In the genomic region with DNA sequence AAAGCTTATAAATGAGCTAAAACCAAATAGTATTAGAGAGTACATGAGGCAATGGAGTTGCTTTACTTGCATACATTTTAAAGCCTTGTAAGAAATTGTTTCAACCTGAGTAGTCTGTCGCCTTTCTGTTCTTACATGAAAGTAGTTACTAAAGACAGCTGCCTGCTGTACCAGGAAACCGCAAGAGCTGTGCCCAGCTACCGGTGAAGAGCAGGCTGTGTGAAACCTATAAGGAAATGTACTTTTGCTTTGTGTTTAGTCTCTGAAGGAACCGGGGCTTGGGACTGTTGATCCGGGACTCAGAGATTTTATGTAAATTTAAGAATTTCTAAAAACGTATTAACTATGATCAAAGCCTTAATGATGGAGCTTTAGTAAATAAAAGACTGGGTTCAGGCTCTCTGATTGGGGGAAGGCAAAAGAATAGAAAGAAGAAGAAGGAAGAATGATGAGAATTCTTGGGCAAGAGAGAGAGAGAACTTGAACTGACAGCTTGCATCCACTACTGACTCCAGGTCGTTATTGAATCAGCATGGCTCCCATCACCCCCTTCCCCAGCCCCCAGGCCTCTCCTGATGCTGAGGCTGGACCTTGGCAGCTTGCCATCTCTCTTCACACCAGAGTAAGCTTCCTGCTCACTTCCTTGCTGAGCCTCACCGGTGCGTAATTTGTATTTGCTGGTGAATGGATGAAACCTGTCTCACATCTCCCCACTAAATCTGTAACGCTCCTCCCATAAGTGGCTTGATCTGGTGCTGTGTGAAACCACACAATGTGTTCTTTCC, we compare ENCODE assay signal across 13 mouse cellular contexts. TPM values are rescaled to one million over a fixed set of nuclear protein-coding genes. Genes with fewer than 3 reads are reported as not detected.
DNase-seq lines count a peak whose midpoint lies in the region; ATAC-seq and TF ChIP-seq lines count a peak whose summit lies in the region.
"Had no signal": no experiment of that assay in that cellular context is flagged by ENCODE, and none has a peak within 500 bp of the region (broad histone marks: within the 10 kb centered on the region; RNA-seq: fewer than 3 reads in every experiment).

No protein-coding gene starts in this region.

- no peak for TF ChIP-seq CTCF in lung, embryonic 14.5 days (IDR thresholded peaks at IDR 0.05; ENCODE audit: low read depth)

- H3K36me3 ChIP-seq in lung, embryonic 14.5 days (ENCODE audit: insufficient read depth), result no peaks in the 10 kb centered on the region
- H3K36me3 ChIP-seq in hindbrain, embryonic 16.5 days (ENCODE audit: control insufficient read depth, insufficient read depth, low read length), result no peaks in the 10 kb centered on the region
- H3K36me3 ChIP-seq: embryonic facial prominence, embryonic 15.5 days; liver, embryonic 15.5 days; neural tube, embryonic 13.5 days had no signal

- no peak overlapping the region for H3K27ac ChIP-seq in lung, embryonic 14.5 days (ENCODE audit: low read depth)
- H3K27ac ChIP-seq in hindbrain, embryonic 16.5 days (ENCODE audit: low read depth, low read length), result no peak overlapping the region
- H3K27ac ChIP-seq: embryonic facial prominence, embryonic 15.5 days; heart, embryonic 13.5 days; liver, embryonic 15.5 days; neural tube, embryonic 13.5 days had no signal

- no peaks in the 10 kb centered on the region for H3K9me3 ChIP-seq in lung, embryonic 14.5 days (ENCODE audit: low read depth, low read length)
- no peaks in the 10 kb centered on the region for H3K9me3 ChIP-seq in hindbrain, embryonic 16.5 days (ENCODE audit: control insufficient read depth, low read length)
- H3K9me3 ChIP-seq: embryonic facial prominence, embryonic 15.5 days; heart, embryonic 13.5 days; liver, embryonic 15.5 days; neural tube, embryonic 13.5 days had no signal

- no peak overlapping the region for H3K4me3 ChIP-seq in lung, embryonic 14.5 days (ENCODE audit: low read depth, low read length)
- no peak overlapping the region for H3K4me3 ChIP-seq in hindbrain, embryonic 16.5 days (ENCODE audit: low read length)
- H3K4me3 ChIP-seq: embryonic facial prominence, embryonic 15.5 days; heart, embryonic 13.5 days; liver, embryonic 15.5 days; neural tube, embryonic 13.5 days had no signal

- no peaks in the 10 kb centered on the region for H3K27me3 ChIP-seq in lung, embryonic 14.5 days (ENCODE audit: insufficient read depth, low read length)
- H3K27me3 ChIP-seq in hindbrain, embryonic 16.5 days (replicated peaks; ENCODE audit: control insufficient read depth, insufficient read depth, low read length), result no peaks in the 10 kb centered on the region
- H3K27me3 ChIP-seq: embryonic facial prominence, embryonic 15.5 days; heart, embryonic 13.5 days; liver, embryonic 15.5 days; neural tube, embryonic 13.5 days had no signal

- 73% methylated on average over 10 of the region's 10 CpGs for WGBS in lung, embryonic 14.5 days
- 66% methylated on average over 10 of the region's 10 CpGs for WGBS in hindbrain, embryonic 16.5 days

- no peak overlapping the region for H3K9ac ChIP-seq in lung, embryonic 14.5 days
- no peak overlapping the region for H3K9ac ChIP-seq in hindbrain, embryonic 16.5 days (ENCODE audit: low read depth, low read length)
- H3K9ac ChIP-seq: embryonic facial prominence, embryonic 15.5 days; heart, embryonic 13.5 days; liver, embryonic 15.5 days; neural tube, embryonic 13.5 days had no signal

- no peak overlapping the region for H3K4me2 ChIP-seq in lung, embryonic 14.5 days
- no peak overlapping the region for H3K4me2 ChIP-seq in hindbrain, embryonic 16.5 days (ENCODE audit: low read length)
- H3K4me2 ChIP-seq: embryonic facial prominence, embryonic 15.5 days; heart, embryonic 13.5 days; liver, embryonic 15.5 days; neural tube, embryonic 13.5 days had no signal

- DNase-seq in cerebellum, adult 18-20 months, result peak; percentile 20 to 36
- no peak for DNase-seq in cerebellum, adult 8-10 months
- DNase-seq in lung, embryonic 14.5 days, result peak; percentile 16
- DNase-seq in lung, postnatal 4 days, result no peak
- peak; percentile 30 to 59 for DNase-seq in thymus, adult 18-20 months
- DNase-seq in right cerebral cortex, postnatal 4 days, result no peak
- no peak for DNase-seq in testis, postnatal 14 days (ENCODE audit: low spot score)
- DNase-seq: layer of hippocampus, adult 9-11 months had no signal

- ATAC-seq in lung, embryonic 14.5 days (ENCODE audit: insufficient read depth), result no peak
- peak; percentile 43; the same call in 1 of the 2 replicates for ATAC-seq in hindbrain, embryonic 16.5 days

- H3K4me1 ChIP-seq in lung, embryonic 14.5 days (ENCODE audit: insufficient read depth), result no peaks in the 10 kb centered on the region
- no peaks in the 10 kb centered on the region for H3K4me1 ChIP-seq in hindbrain, embryonic 16.5 days (ENCODE audit: control insufficient read depth, insufficient read depth, low read depth, low read length)
- H3K4me1 ChIP-seq: embryonic facial prominence, embryonic 15.5 days; heart, embryonic 13.5 days; liver, embryonic 15.5 days had no signal

RNA-seq across cellular contexts. Expression of a gene that starts 59.6 kb away (rescaled TPM):
- polyA plus RNA-seq in lung, embryonic 14.5 days (2014; fragmentation: Nextera tagmentation; extraction: Ambion mirVana), result 210 and 226 TPM in 2 replicates
- 412 and 495 TPM in 2 replicates for polyA plus RNA-seq in hindbrain, embryonic 16.5 days (2015; fragmentation: Nextera tagmentation; extraction: Ambion mirVana)

Comparison
In these comparisons a context has a peak if more than half of its experiments do, and no peak if none do; other contexts are left out.
1. DNase-seq: peak in cerebellum, adult 18-20 months (2 of 2), lung, embryonic 14.5 days (single experiment) and thymus, adult 18-20 months (2 of 2); none in cerebellum, adult 8-10 months (single experiment), lung, postnatal 4 days (0 of 2), right cerebral cortex, postnatal 4 days (single experiment) and testis, postnatal 14 days (single experiment).